Mouse (Mus musculus): ENCODE results near the gene Kbtbd13. TPM values are rescaled to one million over a fixed set of nuclear protein-coding genes. Genes with fewer than 3 reads are reported as not detected.
"Not testable (repeated sequence)": the region's sequence is repeated elsewhere in the genome, so short reads cannot be mapped to it uniquely, and the experiment has no call there.

The Kbtbd13 gene
- total RNA-seq, 1 experiment from 2014 or later: 0.55 TPM

DNA sequence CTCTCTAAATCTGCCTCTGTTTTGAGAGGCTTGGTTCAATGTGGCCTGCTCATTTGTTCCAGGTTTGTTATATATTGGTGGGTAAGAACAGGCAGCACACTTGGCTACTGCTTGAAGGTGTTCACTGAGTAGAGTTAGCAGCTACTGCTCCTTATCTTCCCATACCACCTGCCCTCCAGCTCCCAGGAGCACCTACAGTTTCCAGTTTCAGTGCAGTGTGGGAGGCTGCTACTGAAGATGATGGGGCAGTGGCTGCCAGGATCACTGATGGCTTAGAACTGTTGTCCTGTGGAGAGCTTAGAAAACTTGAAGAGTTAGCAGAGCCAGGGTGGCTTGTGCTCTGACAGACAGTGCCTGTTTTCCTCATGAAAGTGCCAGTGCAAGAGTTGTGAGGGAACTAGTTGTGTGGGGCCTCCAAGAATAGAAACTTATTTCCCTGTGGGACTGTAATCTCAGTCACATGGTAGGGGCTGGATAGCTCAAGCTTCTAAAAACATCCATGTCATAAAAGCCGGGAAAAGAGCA lies 32.4 kb downstream of the Kbtbd13 start:
- no peak for ATAC-seq (replicated peaks; ENCODE audit: low read depth, poor library complexity, severe bottlenecking)

DNA sequence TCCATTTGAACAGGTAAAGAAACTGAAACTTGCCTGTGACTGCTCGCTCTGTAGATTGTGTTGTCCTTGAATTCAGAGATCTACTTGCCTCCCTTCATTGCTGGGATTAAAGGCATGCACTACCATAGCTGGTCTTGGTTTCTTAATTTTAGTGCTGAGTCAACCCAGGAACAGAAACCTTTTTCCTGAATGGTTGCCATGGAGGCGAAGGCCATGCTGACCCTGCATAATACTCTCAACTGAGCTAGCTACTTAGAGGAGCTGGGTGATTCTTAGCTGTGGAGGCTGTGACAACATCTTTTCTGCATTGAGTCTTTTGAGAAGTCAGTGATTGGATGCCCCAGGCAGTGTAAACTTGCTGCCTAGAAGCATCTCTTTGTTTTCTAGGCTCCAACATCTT lies 34.5 kb downstream of the Kbtbd13 start:
- no peak for ATAC-seq (replicated peaks; ENCODE audit: low read depth, poor library complexity, severe bottlenecking)

DNA sequence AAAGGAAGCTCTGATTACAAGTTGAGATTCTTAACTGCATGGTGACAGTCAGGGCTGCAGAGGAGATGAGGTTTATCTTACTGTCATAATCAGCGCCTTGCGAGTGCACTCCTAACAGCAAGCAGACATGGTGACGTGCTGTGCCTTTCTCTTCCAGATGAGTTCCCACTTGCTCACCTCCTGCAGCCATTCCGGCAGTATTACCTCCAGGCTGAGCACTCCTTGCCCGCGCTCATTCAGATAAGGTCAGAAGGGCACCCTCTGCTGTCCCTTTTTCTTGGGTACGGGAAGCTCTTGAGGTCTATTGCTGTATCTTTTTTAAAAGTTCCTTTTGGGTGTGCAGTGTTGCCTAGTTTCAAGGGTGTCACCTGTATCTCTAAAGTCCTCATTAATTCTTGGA lies 34.9 kb downstream of the Kbtbd13 start:
- ATAC-seq (replicated peaks; ENCODE audit: low read depth, poor library complexity, severe bottlenecking): no peak

- ATAC-seq (replicated peaks; ENCODE audit: low read depth, poor library complexity, severe bottlenecking): no peak
These were observed 38.2 kb downstream of the Kbtbd13 start for GRCm38 (mm10) chr9:65353251-65353650.

GRCm38 (mm10) chr9:65347112-65347850 lies 44.2 kb downstream of the Kbtbd13 start:
- no peak for ATAC-seq (replicated peaks; ENCODE audit: low read depth, poor library complexity, severe bottlenecking)

GRCm38 (mm10) chr9:65346476-65347111 lies 44.9 kb downstream of the Kbtbd13 start:
- ATAC-seq (replicated peaks; ENCODE audit: low read depth, poor library complexity, severe bottlenecking): peak; percentile 43; the same call in 1 of the 2 replicates

GRCm38 (mm10) chr9:65345854-65346475 lies 45.5 kb downstream of the Kbtbd13 start, which contains the start of gene Pdcd7:
TSS of gene Pdcd7 (plus strand) at chr9:65346104.
- ATAC-seq (replicated peaks; ENCODE audit: low read depth, poor library complexity, severe bottlenecking): peak; percentile 98

- not testable (repeated sequence) for ATAC-seq (replicated peaks; ENCODE audit: low read depth, poor library complexity, severe bottlenecking)
These were observed 46.0 kb downstream of the Kbtbd13 start for GRCm38 (mm10) chr9:65345439-65345838.

DNA sequence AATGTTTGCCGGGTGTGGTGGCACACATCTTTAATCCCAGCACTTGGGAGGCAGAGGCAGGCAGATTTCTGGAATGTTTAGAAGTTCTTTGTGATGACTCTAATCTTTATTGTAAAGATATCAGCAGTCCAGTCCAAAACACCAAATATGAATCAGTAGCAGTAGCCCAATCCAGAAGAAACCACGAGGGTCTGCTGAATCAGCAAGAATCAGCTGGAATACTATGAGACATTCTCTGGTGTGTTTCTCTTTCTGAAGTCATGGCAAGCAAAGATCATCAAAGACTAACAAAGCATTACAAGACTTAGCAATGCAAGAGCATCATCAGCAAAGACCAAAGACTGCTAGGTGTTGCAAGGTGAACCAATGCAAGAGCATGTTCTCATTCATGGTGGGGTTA lies 51.0 kb downstream of the Kbtbd13 start:
- ATAC-seq (replicated peaks; ENCODE audit: low read depth, poor library complexity, severe bottlenecking): no peak

DNA sequence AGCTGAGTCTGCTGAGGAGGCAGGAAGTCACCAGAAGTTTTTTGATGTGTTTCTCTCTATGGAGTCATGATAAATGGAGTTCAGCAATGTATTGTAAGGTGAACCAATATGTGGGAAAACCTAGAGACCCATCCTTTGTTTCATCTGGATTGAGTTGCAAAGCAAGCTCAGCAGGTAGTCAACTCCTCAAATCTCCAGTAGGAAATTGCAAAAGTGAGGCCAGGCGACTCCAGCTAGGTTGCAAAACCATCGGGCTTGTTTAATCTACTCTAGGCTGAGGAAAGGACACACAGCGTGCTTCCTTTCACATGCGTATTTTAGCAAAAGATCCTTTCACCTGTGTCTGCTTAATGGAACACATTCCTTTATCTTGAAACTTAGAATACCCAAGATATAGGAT lies 52.3 kb downstream of the Kbtbd13 start:
- ATAC-seq (replicated peaks; ENCODE audit: low read depth, poor library complexity, severe bottlenecking): no peak

Other genes with a start within 250 kb of the Kbtbd13 start
- gene Parp16, start 196.3 kb downstream of the Kbtbd13 start, total RNA-seq (2017): 2.0 and 3.1 TPM in 2 replicates
- 0.14 TPM in 1 of 2 replicates, not detected in the other for gene Cilp, start 126.5 kb downstream of the Kbtbd13 start, total RNA-seq (2017)
- 50.2 and 53.4 TPM in 2 replicates for gene Clpx, start 97.4 kb downstream of the Kbtbd13 start, total RNA-seq (2017)
- gene Pdcd7, start 45.5 kb downstream of the Kbtbd13 start, total RNA-seq (2017): 24.3 and 29.0 TPM in 2 replicates
- not detected in 2 replicates for gene Ubap1l, start 30.6 kb downstream of the Kbtbd13 start, total RNA-seq (2017)
- gene Rasl12, start 6.9 kb upstream of the Kbtbd13 start, total RNA-seq (2017): 0.14 TPM in 1 of 2 replicates, not detected in the other
- gene Slc51b, start 31.3 kb upstream of the Kbtbd13 start, total RNA-seq (2017): not detected in 2 replicates
- 19.2 and 21.0 TPM in 2 replicates for gene Mtfmt, start 44.1 kb upstream of the Kbtbd13 start, total RNA-seq (2017)
- 39.9 and 42.2 TPM in 2 replicates for gene Spg21, start 69.3 kb upstream of the Kbtbd13 start, total RNA-seq (2017)
- gene Ankdd1a, start 128.5 kb upstream of the Kbtbd13 start, total RNA-seq (2017): not detected in 2 replicates
- gene Plekho2, start 188.4 kb upstream of the Kbtbd13 start, total RNA-seq (2017): 19.3 and 20.0 TPM in 2 replicates
- gene Pif1, start 195.5 kb upstream of the Kbtbd13 start, total RNA-seq (2017): 12.9 and 29.1 TPM in 2 replicates
- 2.0 and 3.1 TPM in 2 replicates for gene Rbpms2, start 238.0 kb upstream of the Kbtbd13 start, total RNA-seq (2017)

Measured in common myeloid progenitor, adult 5-6 weeks (primary cell).